Mouse (Mus musculus) embryonic facial prominence, embryonic 11.5 days (tissue): ENCODE data around the gene Pard3. TPM values are rescaled to one million over a fixed set of nuclear protein-coding genes. Genes with fewer than 3 reads are reported as not detected.

Source experiments
- ATAC-seq: fragments of 200-750 bp; cut with Nextera tagmentation; replicated peaks from 2 replicates; pipeline ENCODE4 v1.8.0; 2017; ENCODE audit warnings: low read depth; ENCODE audit not compliant: insufficient number of reproducible peaks, low FRiP score, low TSS enrichment
- DNase-seq: peaks from one replicate; pipeline ENCODE4 v3.0.0-alpha.2; 2015; ENCODE audit warnings: low spot score
- H3K27ac ChIP-seq: fragments of 300-500 bp; sonication (generic); replicated peaks from 2 replicates; pipeline ENCODE4 v1.5.1; 2014; ENCODE audit warnings: mild to moderate bottlenecking, low read depth, low read length, control low read depth
- H3K27me3 ChIP-seq: fragments of 300-500 bp; sonication (generic); 2 replicates; pipeline ENCODE4 v1.6.1; 2014; ENCODE audit warnings: mild to moderate bottlenecking, low read length, moderate library complexity, mixed read lengths; ENCODE audit not compliant: control insufficient read depth, insufficient read depth
- H3K36me3 ChIP-seq: fragments of 300-500 bp; sonication (generic); replicated peaks from 2 replicates; pipeline ENCODE4 v1.6.1; 2014; ENCODE audit warnings: low read depth, mild to moderate bottlenecking, low read length, moderate library complexity, mixed read lengths; ENCODE audit not compliant: control insufficient read depth, insufficient read depth
- H3K4me1 ChIP-seq: fragments of 300-500 bp; sonication (generic); 2 replicates; pipeline ENCODE4 v1.6.1; 2014; ENCODE audit warnings: low read length, mixed read lengths; ENCODE audit not compliant: control insufficient read depth, insufficient read depth
- H3K4me2 ChIP-seq: fragments of 300-500 bp; sonication (generic); 2 replicates; pipeline ENCODE4 v1.6.1; 2014; ENCODE audit warnings: low read depth, mild to moderate bottlenecking, control low read depth, low read length, moderate library complexity
- H3K4me3 ChIP-seq: fragments of 300-500 bp; sonication (generic); 2 replicates; pipeline ENCODE4 v1.5.1; 2014; ENCODE audit warnings: low read depth, low read length, control low read depth
- H3K9ac ChIP-seq: fragments of 300-500 bp; sonication (generic); replicated peaks from 2 replicates; pipeline ENCODE4 v1.6.1; 2014; ENCODE audit warnings: mild to moderate bottlenecking, control low read depth, low read length
- H3K9me3 ChIP-seq: fragments of 300-500 bp; sonication (generic); replicated peaks from 2 replicates; pipeline ENCODE4 v1.6.1; 2016; ENCODE audit warnings: mild to moderate bottlenecking, low read length, inconsistent platforms, mixed read lengths; ENCODE audit not compliant: control insufficient read depth
- WGBS: fragments of 180-500 bp; shearing (Covaris S2); extraction: QIAGEN DNeasy Blood & Tissue Kit; methylation state at CpG from one replicate; pipeline ENCODE4 v1.1.7; 2014; 5-methylcytosine and 5-hydroxymethylcytosine counted together
- polyA plus RNA-seq: library from polyadenylated mRNA; unstranded; fragments of >200 nt; fragmentation: Nextera tagmentation; extraction: Ambion mirVana; gene quantifications from 2 replicates; pipeline ENCODE4 v1.2.1, GENCODE M21; 2014

The Pard3 gene
- polyA plus RNA-seq, 1 experiment from 2014 or later: 34.5 TPM

DNA sequence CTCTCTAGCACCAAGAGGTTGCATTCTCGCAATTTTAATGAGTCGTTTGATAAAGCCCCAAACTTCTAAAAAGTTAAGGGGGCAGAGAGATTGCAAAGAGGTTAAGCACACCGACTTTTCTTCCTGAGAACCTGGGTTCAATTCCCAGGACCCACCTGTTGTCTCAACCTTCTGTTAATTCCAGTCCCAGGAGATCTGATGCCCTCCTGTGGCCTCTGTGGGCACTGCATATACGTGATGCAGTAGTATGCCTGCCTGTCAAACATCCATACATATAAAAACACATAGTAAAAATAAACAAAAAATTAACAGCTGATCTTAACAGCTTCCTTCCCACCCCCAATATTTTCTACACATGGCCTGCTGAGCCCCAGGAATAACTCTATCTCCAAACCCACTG is 524.6 kb downstream of the Pard3 start:
- H3K4me3 ChIP-seq: no peak overlapping the region
- no peak for ATAC-seq
- DNase-seq: peak; percentile 19
- no peak overlapping the region for H3K4me2 ChIP-seq
- no peaks in the 10 kb centered on the region; the same call in 1 of the 2 replicates for H3K4me1 ChIP-seq
- no peaks in the 10 kb centered on the region for H3K27me3 ChIP-seq
- WGBS: 61% methylated on average over 4 of the region's 4 CpGs
- H3K9ac ChIP-seq: no peak overlapping the region
- no peaks in the 10 kb centered on the region for H3K36me3 ChIP-seq
- no peaks in the 10 kb centered on the region for H3K9me3 ChIP-seq
- no peak overlapping the region for H3K27ac ChIP-seq

DNA sequence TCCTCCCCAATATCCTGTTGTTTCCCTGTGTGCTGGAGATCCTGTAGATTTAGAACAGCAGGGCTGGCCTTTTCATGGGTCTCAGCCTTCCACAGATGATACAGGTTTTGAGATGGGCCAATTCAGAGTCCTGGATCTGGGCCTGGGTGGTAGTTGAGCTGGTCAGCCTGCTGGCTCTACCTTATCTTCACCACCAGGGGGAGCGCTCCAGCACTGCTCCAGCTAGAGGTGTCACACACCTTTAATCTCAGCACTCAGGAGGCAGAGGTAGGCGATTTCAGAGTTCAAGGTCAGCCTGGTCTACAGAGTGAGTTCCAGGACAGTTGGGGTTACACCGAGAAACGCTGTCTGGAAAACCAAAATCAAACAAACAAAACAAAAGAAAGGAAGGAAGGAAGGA is 525.6 kb downstream of the Pard3 start:
- no peaks in the 10 kb centered on the region for H3K27me3 ChIP-seq
- H3K27ac ChIP-seq: no peak overlapping the region
- ATAC-seq: no peak
- no peak overlapping the region for H3K9ac ChIP-seq
- no peaks in the 10 kb centered on the region for H3K36me3 ChIP-seq
- WGBS: 43% methylated on average over 4 of the region's 4 CpGs
- no peak overlapping the region for H3K4me3 ChIP-seq
- peak; percentile 52 for DNase-seq
- no peaks in the 10 kb centered on the region for H3K9me3 ChIP-seq
- H3K4me2 ChIP-seq: no peak overlapping the region
- H3K4me1 ChIP-seq: no peaks in the 10 kb centered on the region; the same call in 1 of the 2 replicates

DNA sequence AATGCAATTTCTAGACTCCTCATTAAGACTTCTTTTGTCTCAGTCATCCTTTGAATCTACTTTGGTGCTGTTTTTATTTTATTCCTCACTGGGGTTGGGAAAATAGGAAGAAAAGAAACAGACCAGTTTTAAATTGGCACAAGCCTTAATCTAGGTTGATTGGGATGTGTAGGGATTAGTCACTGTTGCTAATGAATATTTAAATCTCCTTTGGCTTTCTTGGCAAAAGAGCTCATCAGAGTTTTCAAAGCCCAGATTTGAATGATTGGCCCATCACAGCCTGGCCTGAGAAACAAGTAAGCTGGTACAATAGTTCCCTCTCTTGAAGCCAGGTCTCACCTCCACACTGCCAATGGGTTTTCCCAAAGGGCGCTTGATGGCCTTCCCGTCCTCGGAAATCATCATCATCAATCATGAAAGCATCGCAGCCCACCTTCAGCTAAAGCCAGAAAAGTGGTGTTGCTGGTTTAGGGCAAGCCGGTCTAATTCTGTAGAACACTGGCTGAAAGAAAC is 527.0 kb downstream of the Pard3 start:
- Histone ChIP-seq H3K4me1 (no peaks in the 10 kb centered on the region; the same call in 1 of the 2 replicates), H3K4me2 (no peak overlapping the region), H3K27ac (no peak overlapping the region), H3K27me3 (no peaks in the 10 kb centered on the region), H3K4me3 (no peak overlapping the region), H3K9ac (no peak overlapping the region), H3K36me3 (no peaks in the 10 kb centered on the region), H3K9me3 (no peaks in the 10 kb centered on the region)
- ATAC-seq (no peak), DNase-seq (no peak)
- 88% methylated on average over 5 of the region's 5 CpGs for WGBS

DNA sequence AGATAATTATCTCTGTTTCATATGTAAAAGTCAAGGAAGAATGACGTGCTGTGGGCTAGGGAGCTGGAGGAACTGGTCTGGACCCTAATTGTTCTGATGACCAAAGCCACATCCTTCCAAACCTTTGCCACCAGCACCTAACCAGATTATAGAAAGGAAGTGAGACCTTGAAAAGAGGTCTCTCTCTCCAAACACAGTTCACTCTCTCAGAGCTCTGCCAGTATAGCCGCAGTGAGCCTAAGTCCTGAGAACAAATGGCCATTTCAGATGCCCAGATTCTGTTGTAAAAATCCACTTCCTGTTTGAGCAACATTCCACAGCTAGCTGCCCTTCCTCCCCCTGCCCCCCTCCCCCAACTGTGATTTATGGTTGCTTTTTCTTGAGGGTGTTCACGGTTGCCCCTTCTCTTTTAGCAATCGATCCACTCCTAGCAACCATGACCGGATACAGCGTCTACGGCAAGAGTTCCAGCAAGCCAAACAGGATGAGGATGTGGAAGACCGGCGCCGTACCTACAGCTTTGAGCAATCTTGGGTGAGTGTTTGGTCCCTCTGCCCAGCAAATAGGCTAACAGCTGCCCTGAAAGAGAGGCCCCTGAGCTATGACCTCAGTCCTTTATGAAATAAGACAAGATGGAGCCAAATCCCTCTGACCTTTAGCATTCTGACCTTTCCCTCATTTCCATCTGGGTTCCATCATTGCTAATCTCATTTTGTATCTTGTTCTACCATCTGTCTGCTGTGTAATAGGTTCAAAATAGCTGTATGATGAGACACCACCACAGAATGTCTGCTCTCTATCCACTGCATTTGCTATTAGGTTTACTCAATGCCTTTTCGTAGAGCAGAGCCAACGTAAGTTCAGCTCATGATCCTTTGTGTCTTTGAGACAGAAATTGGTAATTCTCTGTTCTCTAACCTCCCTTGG is 529.2 kb downstream of the Pard3 start:
- no peak for ATAC-seq
- Histone ChIP-seq H3K4me1 (no peaks in the 10 kb centered on the region; the same call in 1 of the 2 replicates), H3K36me3 (no peaks in the 10 kb centered on the region), H3K4me2 (no peak overlapping the region), H3K9ac (no peak overlapping the region), H3K4me3 (no peak overlapping the region), H3K9me3 (no peaks in the 10 kb centered on the region), H3K27ac (no peak overlapping the region), H3K27me3 (no peaks in the 10 kb centered on the region)
- WGBS: 43% methylated on average over 12 of the region's 12 CpGs
- peak; percentile 26 for DNase-seq

DNA sequence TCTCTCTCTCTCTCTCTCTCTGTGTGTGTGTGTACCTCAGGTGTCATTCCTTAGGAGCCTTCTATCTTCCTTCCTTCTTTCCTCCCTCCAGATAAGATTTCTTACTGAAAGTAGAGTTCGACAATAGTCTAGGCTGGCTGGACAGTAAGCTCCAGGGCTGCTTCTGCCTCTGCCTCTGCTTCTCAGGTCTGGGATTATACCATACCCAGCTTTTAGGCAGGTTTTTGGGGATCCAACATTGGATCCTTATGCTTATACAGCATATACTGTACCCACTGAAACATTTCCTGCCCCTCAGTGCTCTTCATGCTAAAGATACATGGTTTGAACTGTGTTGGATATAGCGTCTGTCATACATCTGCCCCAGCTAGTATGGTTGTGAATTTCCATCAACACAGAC is 536.9 kb downstream of the Pard3 start:
- H3K9me3 ChIP-seq: no peaks in the 10 kb centered on the region
- 92% methylated on average over 2 of the region's 2 CpGs for WGBS

DNA sequence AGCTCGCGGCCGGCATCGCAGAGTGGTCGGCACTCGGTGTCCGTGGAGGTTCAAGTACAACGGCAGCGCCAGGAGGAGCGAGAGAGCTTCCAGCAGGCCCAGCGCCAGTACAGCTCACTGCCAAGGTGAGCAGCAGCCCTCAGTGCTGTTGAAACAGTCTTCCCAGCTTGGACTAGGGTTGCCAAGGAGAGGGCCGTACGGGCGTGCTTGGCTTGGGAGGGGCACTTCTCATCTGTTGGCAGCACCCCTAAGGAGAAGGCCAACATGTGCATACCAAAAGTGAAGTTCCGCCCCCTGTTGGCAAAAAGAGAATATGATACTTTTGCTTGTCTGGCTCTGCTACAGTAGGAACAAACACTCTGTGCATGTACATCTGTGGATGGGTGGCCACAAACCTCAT is 539.4 kb downstream of the Pard3 start:
- H3K4me1 ChIP-seq: no peaks in the 10 kb centered on the region
- H3K27me3 ChIP-seq: no peaks in the 10 kb centered on the region
- ATAC-seq (no peak), DNase-seq (no peak)
- 97% methylated on average over 15 of the region's 15 CpGs for WGBS
- H3K27ac ChIP-seq: no peak overlapping the region
- no peaks in the 10 kb centered on the region for H3K36me3 ChIP-seq
- no peak overlapping the region for H3K9ac ChIP-seq
- H3K9me3 ChIP-seq: no peaks in the 10 kb centered on the region
- no peak overlapping the region for H3K4me3 ChIP-seq
- H3K4me2 ChIP-seq: no peak overlapping the region

More for the DNA sequence above, 536.9 kb downstream of the Pard3 start:
- H3K4me1 ChIP-seq: no peaks in the 10 kb centered on the region
- no peak overlapping the region for H3K27ac ChIP-seq
- no peaks in the 10 kb centered on the region for H3K36me3 ChIP-seq
- H3K27me3 ChIP-seq: no peaks in the 10 kb centered on the region
- no peak overlapping the region for H3K4me2 ChIP-seq
- no peak overlapping the region for H3K9ac ChIP-seq
- DNase-seq: no peak
- H3K4me3 ChIP-seq: no peak overlapping the region
- no peak for ATAC-seq

DNA sequence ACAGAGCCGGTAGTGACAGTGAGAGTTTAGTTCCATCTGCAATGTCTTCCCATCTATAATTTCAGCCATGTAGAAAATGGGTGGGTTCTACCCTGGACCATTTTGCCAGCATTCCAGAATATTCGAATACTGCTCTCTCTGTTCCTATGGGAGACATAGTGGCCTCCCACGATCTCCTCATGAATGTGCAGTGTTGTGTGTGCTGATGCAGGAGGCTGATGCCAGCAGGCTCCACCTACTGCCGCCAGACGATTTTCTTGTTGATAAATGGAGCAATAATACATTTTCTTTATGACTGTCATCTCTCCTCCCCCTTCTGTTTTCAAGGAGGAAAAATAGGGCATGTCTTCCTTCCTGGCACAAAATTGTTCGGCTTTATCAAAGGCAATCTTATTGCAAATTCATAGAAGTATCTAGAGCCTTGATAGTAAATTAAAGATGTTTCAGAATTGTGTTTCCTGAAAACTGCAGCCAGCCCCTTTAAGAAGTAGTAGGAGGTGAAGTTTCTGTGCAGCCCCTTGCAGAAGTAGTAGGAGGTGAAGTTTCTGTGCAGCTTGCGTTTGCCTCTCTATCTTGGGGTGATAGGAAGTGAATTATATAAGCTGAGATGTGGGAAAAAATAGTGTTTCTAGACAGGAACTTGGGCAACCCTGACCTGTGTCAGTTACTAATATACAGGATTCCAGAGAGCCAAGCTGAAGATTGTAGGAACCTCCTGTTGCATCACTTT is 545.0 kb downstream of the Pard3 start:
- DNase-seq (no peak), ATAC-seq (no peak)
- Histone ChIP-seq H3K9ac (no peak overlapping the region), H3K36me3 (no peaks in the 10 kb centered on the region), H3K9me3 (no peaks in the 10 kb centered on the region), H3K27me3 (no peaks in the 10 kb centered on the region), H3K4me1 (no peaks in the 10 kb centered on the region), H3K27ac (no peak overlapping the region), H3K4me2 (no peak overlapping the region), H3K4me3 (no peak overlapping the region)
- 85% methylated on average over 7 of the region's 7 CpGs for WGBS

DNA sequence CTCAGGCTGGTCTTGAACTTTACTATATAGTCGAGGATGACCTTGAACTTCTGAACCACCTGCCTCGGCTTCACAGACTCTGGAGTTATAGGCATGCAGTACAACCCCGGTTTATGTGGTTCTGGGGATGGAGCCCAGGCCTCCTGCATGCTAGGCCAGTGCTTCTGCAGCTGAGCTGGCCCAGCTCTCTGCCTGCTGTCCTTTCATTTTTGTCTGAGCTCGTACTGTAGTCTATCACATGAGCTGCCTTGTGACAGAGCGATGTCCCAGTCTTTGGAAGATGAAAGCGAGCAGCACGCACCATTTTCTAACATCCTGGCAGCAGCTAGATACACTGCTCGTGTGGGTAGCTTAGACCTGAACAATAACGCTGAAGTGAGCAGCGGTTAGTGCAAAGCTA is 545.6 kb downstream of the Pard3 start:
- Histone ChIP-seq H3K27ac (no peak overlapping the region), H3K4me3 (no peak overlapping the region), H3K36me3 (no peaks in the 10 kb centered on the region), H3K9me3 (no peaks in the 10 kb centered on the region), H3K4me1 (no peaks in the 10 kb centered on the region), H3K4me2 (no peak overlapping the region), H3K27me3 (no peaks in the 10 kb centered on the region), H3K9ac (no peak overlapping the region)
- ATAC-seq (no peak), DNase-seq (no peak)
- WGBS: 84% methylated on average over 10 of the region's 10 CpGs
